Mouse (Mus musculus) ES-E14 (cell line): Measurements from ENCODE around the gene Dnlz.

Experiments used
- CHD2 ChIP-seq: IDR thresholded peaks from 2 replicates; pipeline ENCODE4 v1.6.1; 2014; ENCODE audit warnings: mild to moderate bottlenecking, low read depth, low read length, inconsistent platforms
- ZNF384 ChIP-seq: IDR thresholded peaks from 2 replicates; pipeline ENCODE4 v1.6.1; 2012; ENCODE audit warnings: low read depth, low read length, inconsistent platforms

DNA sequence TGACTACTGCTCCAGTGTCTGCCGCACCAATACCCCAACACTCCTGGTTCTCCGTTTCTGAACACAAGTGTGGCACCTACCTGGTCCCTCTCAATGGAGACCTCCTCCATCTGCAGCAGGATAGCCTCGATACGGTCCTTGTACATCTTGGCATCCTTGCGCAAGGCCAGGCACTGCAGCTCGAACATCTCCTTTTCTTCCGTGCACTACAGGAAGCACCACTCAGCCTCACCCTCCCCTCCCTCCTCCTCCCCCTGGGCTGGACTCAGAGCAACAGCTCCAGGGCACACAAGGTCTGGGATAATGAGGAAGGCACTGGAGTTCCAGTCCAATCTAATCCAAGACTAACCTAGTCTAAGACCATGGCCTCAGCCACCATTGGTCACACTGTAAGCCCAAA is 4.8 kb upstream of the Dnlz start:
- TF ChIP-seq CHD2 (no peak), ZNF384 (no peak)
